Mouse (Mus musculus): Measurements from ENCODE around the gene Cby3. TPM values are rescaled to one million over a fixed set of nuclear protein-coding genes. Genes with fewer than 3 reads are reported as not detected.

Cby3 gene
- total RNA-seq (2023), result not detected in 4 replicates

GRCm38 (mm10) chr11:50354162-50354561, at the start of gene Cby3:
TSS of gene Cby3 (plus strand) at chr11:50354462.

GRCm38 (mm10) chr11:50325496-50326301, 28.6 kb upstream of the Cby3 start, which contains the start of gene Canx:
TSS of gene Canx (minus strand) at chr11:50325673.

GRCm38 (mm10) chr11:50376911-50377891, 22.9 kb downstream of the Cby3 start, which contains the start of gene Hnrnph1:
TSS of gene Hnrnph1 (plus strand) at chr11:50376990.

Other genes with a start within 250 kb of the Cby3 start
- 51.4 to 62.3 TPM (median 56.0 TPM) in 4 replicates for gene Tbc1d9b, start 223.1 kb upstream of the Cby3 start, total RNA-seq (2023)
- 2.5 to 7.0 TPM (median 3.7 TPM) in 4 replicates for gene Mrnip, start 180.0 kb upstream of the Cby3 start, total RNA-seq (2023)
- gene Sqstm1, start 143.6 kb upstream of the Cby3 start, total RNA-seq (2023), result 562 to 613 TPM (median 580 TPM) in 4 replicates
- gene Mgat4b, start 143.6 kb upstream of the Cby3 start, total RNA-seq (2023), result 7.3 to 11.0 TPM (median 8.7 TPM) in 4 replicates
- 1.2 to 2.2 TPM (median 2.1 TPM) in 3 of 4 replicates, not detected in the other for gene Ltc4s, start 115.8 kb upstream of the Cby3 start, total RNA-seq (2023)
- gene Maml1, start 62.2 kb upstream of the Cby3 start, total RNA-seq (2023), result 46.5 to 49.4 TPM (median 47.4 TPM) in 4 replicates
- gene Canx, start 28.8 kb upstream of the Cby3 start, total RNA-seq (2023), result 190 to 208 TPM (median 202 TPM) in 4 replicates
- 1,055 to 1,162 TPM (median 1,118 TPM) in 4 replicates for gene Hnrnph1, start 22.5 kb downstream of the Cby3 start, total RNA-seq (2023)
- 51.7 to 61.1 TPM (median 54.7 TPM) in 4 replicates for gene Rufy1, start 76.7 kb downstream of the Cby3 start, total RNA-seq (2023)
- gene Adamts2, start 247.6 kb downstream of the Cby3 start, total RNA-seq (2023), result not detected in 4 replicates